Mouse (Mus musculus) forebrain, embryonic 16.5 days (tissue): ENCODE measurements around the gene Tiam1. TPM values are rescaled to one million over a fixed set of nuclear protein-coding genes. Genes with fewer than 3 reads are reported as not detected.
A peak's percentile ranks its signal among the peaks of the same experiment; 100 is the strongest.

ENCODE experiments used
- ATAC-seq: fragments of 200-750 bp; cut with Nextera tagmentation; 2 replicates; pipeline ENCODE4 v1.8.0; 2017; ENCODE audit warnings: mild to moderate bottlenecking, moderate library complexity
- H3K27ac ChIP-seq: fragments of 300-500 bp; sonication (generic); 2 replicates; pipeline ENCODE4 v1.5.1; 2014; ENCODE audit warnings: low read length, control low read depth
- H3K27me3 ChIP-seq: fragments of 300-500 bp; sonication (generic); replicated peaks from 2 replicates; pipeline ENCODE4 v1.6.1; 2014; ENCODE audit warnings: low read length; ENCODE audit not compliant: control insufficient read depth, insufficient read depth
- H3K36me3 ChIP-seq: fragments of 300-500 bp; sonication (generic); 2 replicates; pipeline ENCODE4 v1.6.1; 2014; ENCODE audit not compliant: control insufficient read depth, insufficient read depth
- H3K4me1 ChIP-seq: fragments of 300-500 bp; sonication (generic); replicated peaks from 2 replicates; pipeline ENCODE4 v1.6.1; 2014; ENCODE audit warnings: low read length; ENCODE audit not compliant: control insufficient read depth, insufficient read depth
- H3K4me2 ChIP-seq: fragments of 300-500 bp; sonication (generic); 2 replicates; pipeline ENCODE4 v1.6.1; 2014; ENCODE audit warnings: mild to moderate bottlenecking, low read length, control low read depth
- H3K4me3 ChIP-seq: fragments of 300-500 bp; sonication (generic); replicated peaks from 2 replicates; pipeline ENCODE4 v1.5.1; 2014; ENCODE audit warnings: mild to moderate bottlenecking, low read length, control low read depth
- H3K9ac ChIP-seq: fragments of 300-500 bp; sonication (generic); replicated peaks from 2 replicates; pipeline ENCODE4 v1.6.1; 2014; ENCODE audit warnings: low read depth, low read length, control low read depth
- H3K9me3 ChIP-seq: fragments of 300-500 bp; sonication (generic); 2 replicates; pipeline ENCODE4 v1.6.1; 2016; ENCODE audit warnings: low read length; ENCODE audit not compliant: control insufficient read depth
- WGBS: fragments of 180-500 bp; shearing (Covaris S2); extraction: QIAGEN DNeasy Blood & Tissue Kit; methylation state at CpG from one replicate; pipeline ENCODE4 v1.1.7; 2014; 5-methylcytosine and 5-hydroxymethylcytosine counted together
- polyA plus RNA-seq: library from polyadenylated mRNA; unstranded; fragments of >200 nt; fragmentation: Nextera tagmentation; extraction: Ambion mirVana; gene quantifications from 2 replicates; pipeline ENCODE4 v1.2.1, GENCODE M21; 2015

Tiam1 gene
- polyA plus RNA-seq, 1 experiment from 2014 or later = 29.5 TPM

GRCm38 (mm10) chr16:89874012-89874704 is 269.4 kb downstream of the Tiam1 start:
- no peak overlapping the region for H3K27ac ChIP-seq
- H3K27me3 ChIP-seq = no peaks in the 10 kb centered on the region
- peaks cover 7% of the 10 kb centered on the region; the same call in 1 of the 2 replicates for H3K4me1 ChIP-seq
- peaks cover 3% of the 10 kb centered on the region; the same call in 1 of the 2 replicates for H3K9me3 ChIP-seq
- H3K4me2 ChIP-seq = no peak overlapping the region
- no peak overlapping the region for H3K9ac ChIP-seq
- 36% methylated on average over 15 of the region's 15 CpGs for WGBS
- H3K36me3 ChIP-seq = no peaks in the 10 kb centered on the region
- H3K4me3 ChIP-seq = no peak overlapping the region
- ATAC-seq = no peak; the same call in 1 of the 2 replicates

GRCm38 (mm10) chr16:89872011-89872942 is 271.3 kb downstream of the Tiam1 start:
- H3K9ac ChIP-seq = no peak overlapping the region
- H3K4me3 ChIP-seq = no peak overlapping the region
- no peak overlapping the region; the same call in 1 of the 2 replicates for H3K27ac ChIP-seq
- peaks cover 7% of the 10 kb centered on the region; the same call in 1 of the 2 replicates for H3K4me1 ChIP-seq
- H3K4me2 ChIP-seq = no peak overlapping the region
- ATAC-seq = no peak
- peaks cover 3% of the 10 kb centered on the region; the same call in 1 of the 2 replicates for H3K9me3 ChIP-seq
- no peaks in the 10 kb centered on the region for H3K27me3 ChIP-seq
- H3K36me3 ChIP-seq = no peaks in the 10 kb centered on the region
- 86% methylated on average over 20 of the region's 20 CpGs for WGBS

- Histone ChIP-seq H3K27ac (no peak overlapping the region), H3K9me3 (peaks cover 3% of the 10 kb centered on the region; the same call in 1 of the 2 replicates), H3K4me3 (no peak overlapping the region), H3K27me3 (no peaks in the 10 kb centered on the region), H3K4me2 (no peak overlapping the region), H3K36me3 (no peaks in the 10 kb centered on the region), H3K4me1 (peaks cover 7% of the 10 kb centered on the region; the same call in 1 of the 2 replicates), H3K9ac (no peak overlapping the region)
- WGBS = 54% methylated on average over 13 of the region's 13 CpGs
- peak; percentile 45 for ATAC-seq
Observed at GRCm38 (mm10) chr16:89871382-89871781, 272.2 kb downstream of the Tiam1 start.

GRCm38 (mm10) chr16:89870059-89870458 is 273.5 kb downstream of the Tiam1 start:
- Histone ChIP-seq H3K4me2 (no peak overlapping the region), H3K27me3 (no peaks in the 10 kb centered on the region), H3K36me3 (no peaks in the 10 kb centered on the region), H3K9me3 (no peaks in the 10 kb centered on the region), H3K4me1 (peaks cover 7% of the 10 kb centered on the region; the same call in 1 of the 2 replicates), H3K4me3 (no peak overlapping the region), H3K9ac (no peak overlapping the region), H3K27ac (no peak overlapping the region)
- no peak for ATAC-seq
- 88% methylated on average over 6 of the region's 6 CpGs for WGBS

- H3K9me3 ChIP-seq = no peaks in the 10 kb centered on the region
- WGBS = 89% methylated on average over 3 of the region's 3 CpGs
- no peak overlapping the region for H3K4me3 ChIP-seq
- ATAC-seq = no peak
- H3K9ac ChIP-seq = no peak overlapping the region
- H3K4me2 ChIP-seq = no peak overlapping the region
- H3K36me3 ChIP-seq = no peaks in the 10 kb centered on the region
- H3K4me1 ChIP-seq = peaks cover 7% of the 10 kb centered on the region; the same call in 1 of the 2 replicates
- no peak overlapping the region for H3K27ac ChIP-seq
- no peaks in the 10 kb centered on the region for H3K27me3 ChIP-seq
Observed at GRCm38 (mm10) chr16:89868502-89868901, 275.1 kb downstream of the Tiam1 start.

GRCm38 (mm10) chr16:89867212-89867829 is 276.2 kb downstream of the Tiam1 start:
- peak; percentile 29 for ATAC-seq
- Histone ChIP-seq H3K9me3 (no peaks in the 10 kb centered on the region), H3K36me3 (no peaks in the 10 kb centered on the region), H3K4me1 (peaks cover 10% of the 10 kb centered on the region), H3K4me2 (0 out of 2 replicates have a peak overlapping the region, but pooled peaks have one; percentile 11), H3K9ac (no peak overlapping the region), H3K27me3 (no peaks in the 10 kb centered on the region), H3K27ac (0 out of 2 replicates have a peak overlapping the region, but pooled peaks have one; percentile 39), H3K4me3 (peak overlapping the region; percentile 9; the same call in 1 of the 2 replicates)
- 61% methylated on average over 25 of the region's 26 CpGs for WGBS

- 88% methylated on average over 17 of the region's 17 CpGs for WGBS
- Histone ChIP-seq H3K27me3 (no peaks in the 10 kb centered on the region), H3K9me3 (no peaks in the 10 kb centered on the region)
Observed at GRCm38 (mm10) chr16:89865136-89865535, 278.4 kb downstream of the Tiam1 start.

GRCm38 (mm10) chr16:89864710-89865109 is 278.9 kb downstream of the Tiam1 start:
- Histone ChIP-seq H3K9me3 (no peaks in the 10 kb centered on the region), H3K36me3 (no peaks in the 10 kb centered on the region; the same call in 1 of the 2 replicates), H3K4me1 (peaks cover 7% of the 10 kb centered on the region), H3K27ac (no peak overlapping the region), H3K9ac (no peak overlapping the region), H3K4me2 (no peak overlapping the region), H3K4me3 (no peak overlapping the region), H3K27me3 (no peaks in the 10 kb centered on the region)
- WGBS = 68% methylated on average over 3 of the region's 3 CpGs
- no peak for ATAC-seq

More at GRCm38 (mm10) chr16:89865136-89865535, 278.4 kb downstream of the Tiam1 start:
- H3K36me3 ChIP-seq = no peaks in the 10 kb centered on the region
- H3K4me2 ChIP-seq = no peak overlapping the region
- H3K27ac ChIP-seq = no peak overlapping the region
- H3K4me1 ChIP-seq = peaks cover 7% of the 10 kb centered on the region
- H3K4me3 ChIP-seq = no peak overlapping the region
- no peak for ATAC-seq
- H3K9ac ChIP-seq = no peak overlapping the region
